Mouse (Mus musculus): ENCODE data around the gene Tbc1d8.
A peak's percentile ranks its signal among the peaks of the same experiment; 100 is the strongest.

Gene Tbc1d8

GRCm38 (mm10) chr1:39478057-39478895 is at the start of gene Tbc1d8:
Tbc1d8 (minus strand) TSS chr1:39478755.
- peak; percentile 85 for DNase-seq (ENCODE audit: low read depth, low spot score)

GRCm38 (mm10) chr1:39528319-39528718 is 49.8 kb upstream of the Tbc1d8 start:
- DNase-seq (ENCODE audit: low read depth, low spot score): peak; percentile 92

- DNase-seq (ENCODE audit: low read depth, low spot score): peak; percentile 97
These were observed 48.9 kb upstream of the Tbc1d8 start for GRCm38 (mm10) chr1:39527432-39527831.

GRCm38 (mm10) chr1:39526371-39527167 is 48.0 kb upstream of the Tbc1d8 start:
- peak; percentile 58 for DNase-seq (ENCODE audit: low read depth, low spot score)

- no peak for DNase-seq (ENCODE audit: low read depth, low spot score)
These were observed 47.2 kb upstream of the Tbc1d8 start for GRCm38 (mm10) chr1:39525763-39526162.

- peak; percentile 73 for DNase-seq (ENCODE audit: low read depth, low spot score)
These were observed 44.0 kb upstream of the Tbc1d8 start for GRCm38 (mm10) chr1:39522519-39522918.

- DNase-seq (ENCODE audit: low read depth, low spot score): peak; percentile 49
These were observed 42.8 kb upstream of the Tbc1d8 start for GRCm38 (mm10) chr1:39521326-39521725.

- DNase-seq (ENCODE audit: low read depth, low spot score): no peak
These were observed 36.9 kb upstream of the Tbc1d8 start for GRCm38 (mm10) chr1:39515303-39515991.

GRCm38 (mm10) chr1:39512183-39512582 is 33.6 kb upstream of the Tbc1d8 start:
- DNase-seq (ENCODE audit: low read depth, low spot score): no peak

GRCm38 (mm10) chr1:39511775-39512174 is 33.2 kb upstream of the Tbc1d8 start:
- no peak for DNase-seq (ENCODE audit: low read depth, low spot score)

- DNase-seq (ENCODE audit: low read depth, low spot score): peak; percentile 52
These were observed 27.0 kb upstream of the Tbc1d8 start for GRCm38 (mm10) chr1:39505600-39505999.

GRCm38 (mm10) chr1:39504261-39504660 is 25.7 kb upstream of the Tbc1d8 start:
- DNase-seq (ENCODE audit: low read depth, low spot score): peak; percentile 67

GRCm38 (mm10) chr1:39502817-39503633 is 24.5 kb upstream of the Tbc1d8 start:
- DNase-seq (ENCODE audit: low read depth, low spot score): no peak

- DNase-seq (ENCODE audit: low read depth, low spot score): no peak
These were observed 21.0 kb upstream of the Tbc1d8 start for GRCm38 (mm10) chr1:39499485-39499941.

GRCm38 (mm10) chr1:39497748-39498147 is 19.2 kb upstream of the Tbc1d8 start:
- peak; percentile 66 for DNase-seq (ENCODE audit: low read depth, low spot score)

- peak; percentile 59 for DNase-seq (ENCODE audit: low read depth, low spot score)
These were observed 18.4 kb upstream of the Tbc1d8 start for GRCm38 (mm10) chr1:39496995-39497394.

GRCm38 (mm10) chr1:39493664-39494063 is 15.1 kb upstream of the Tbc1d8 start:
- DNase-seq (ENCODE audit: low read depth, low spot score): no peak

- DNase-seq (ENCODE audit: low read depth, low spot score): no peak
These were observed 14.6 kb upstream of the Tbc1d8 start for GRCm38 (mm10) chr1:39493165-39493564.

GRCm38 (mm10) chr1:39487370-39487769 is 8.8 kb upstream of the Tbc1d8 start:
- DNase-seq (ENCODE audit: low read depth, low spot score): no peak

GRCm38 (mm10) chr1:39482115-39482815 is 3.7 kb upstream of the Tbc1d8 start:
- no peak for DNase-seq (ENCODE audit: low read depth, low spot score)
